Mouse (Mus musculus): Measurements from ENCODE around the gene Fign. TPM values are rescaled to one million over a fixed set of nuclear protein-coding genes. Genes with fewer than 3 reads are reported as not detected.

The Fign gene
- total RNA-seq (2023): not detected

DNA sequence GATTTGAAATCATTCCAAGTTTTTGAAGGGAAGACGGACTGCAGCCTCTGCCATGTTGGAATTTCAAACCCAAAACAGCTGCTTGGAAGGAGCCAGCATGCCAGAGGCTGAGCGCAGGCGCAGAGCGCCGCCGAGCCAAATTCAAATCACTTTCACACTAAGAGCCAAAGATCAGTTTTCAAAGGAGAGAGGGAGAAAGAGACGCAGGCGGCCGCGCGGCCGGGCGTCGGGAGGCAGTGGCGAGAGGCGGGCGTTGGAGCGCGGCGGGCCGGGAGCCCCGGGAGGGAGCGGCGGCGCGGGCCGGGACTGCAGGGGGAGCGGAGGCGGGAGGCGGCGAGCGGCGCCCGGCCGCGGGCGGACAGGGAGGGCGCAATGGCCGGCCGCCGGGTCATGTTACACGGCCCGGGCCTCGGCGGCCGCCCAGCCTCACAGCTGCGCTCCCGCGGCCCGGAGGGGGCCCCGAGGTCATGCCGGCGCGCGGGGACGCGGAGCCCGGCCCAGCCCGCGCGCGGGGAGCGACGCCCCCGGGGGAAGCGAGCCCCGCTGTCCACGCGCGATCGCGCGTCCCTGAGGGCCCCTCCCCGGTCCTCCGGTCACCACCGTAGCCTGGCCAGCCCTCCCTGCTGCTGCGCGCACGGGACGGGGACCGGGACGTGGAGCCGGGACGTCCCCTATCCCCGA is at the start of gene Fign:
TSS of gene Fign (minus strand) at position 102 of the 681 bp plus-strand sequence.

Measured in CD4-positive naive resting alpha-beta T cell, adult 76 days (primary cell).